ENCODE assay signal across 10 mouse cellular contexts in the genomic region with DNA sequence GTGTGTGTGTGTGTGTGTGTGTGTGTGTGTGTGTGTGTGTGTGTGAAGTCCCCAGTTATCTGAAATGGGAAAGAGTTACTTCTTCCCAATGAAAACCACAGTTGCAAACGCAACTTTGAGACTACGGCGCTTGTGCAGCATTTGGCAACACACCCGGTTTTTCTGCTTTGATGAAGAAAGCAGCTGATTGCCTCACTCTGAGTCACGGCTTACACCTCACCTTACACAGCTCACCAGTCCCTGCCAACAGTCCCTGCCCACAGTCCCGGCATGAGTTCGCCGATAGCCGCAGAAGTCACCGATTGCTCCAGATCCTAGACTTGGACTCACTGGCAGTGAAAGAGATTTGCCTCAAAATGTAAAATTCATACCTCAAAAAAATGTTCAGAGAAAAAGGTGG. TPM values are rescaled to one million over a fixed set of nuclear protein-coding genes. Genes with fewer than 3 reads are reported as not detected.
DNase-seq lines count a peak whose midpoint lies in the region; ATAC-seq and TF ChIP-seq lines count a peak whose summit lies in the region.
"Had no signal": no experiment of that assay in that cellular context is flagged by ENCODE, and none has a peak within 500 bp of the region (broad histone marks: within the 10 kb centered on the region; RNA-seq: fewer than 3 reads in every experiment).

No protein-coding gene starts in this region.

- no peak overlapping the region for H3K4me3 ChIP-seq in C2C12 (ENCODE audit: insufficient read depth, poor library complexity, severe bottlenecking)
- H3K4me3 ChIP-seq in liver, embryonic 11.5 days (ENCODE audit: low read depth, low read length) = no peak overlapping the region
- no peak overlapping the region for H3K4me3 ChIP-seq in kidney, adult 2 months (ENCODE audit: insufficient read depth, low read depth, low read length)
- H3K4me3 ChIP-seq in hindbrain, embryonic 16.5 days (ENCODE audit: low read length) = no peak overlapping the region
- H3K4me3 ChIP-seq: heart, embryonic 13.5 days had no signal

- H3ac ChIP-seq in C2C12 (ENCODE audit: control insufficient read depth, insufficient read length, low read depth) = no peak overlapping the region

- peak overlapping the region; percentile 42 for H3K9ac ChIP-seq in liver, embryonic 11.5 days (ENCODE audit: low read depth, low read length)
- H3K9ac ChIP-seq in hindbrain, embryonic 16.5 days (ENCODE audit: low read depth, low read length) = no peak overlapping the region
- H3K9ac ChIP-seq: heart, embryonic 13.5 days; lung, embryonic 14.5 days had no signal

- no peaks in the 10 kb centered on the region for H3K9me3 ChIP-seq in liver, embryonic 11.5 days (ENCODE audit: control insufficient read depth, low read length)
- H3K9me3 ChIP-seq in hindbrain, embryonic 16.5 days (ENCODE audit: control insufficient read depth, low read length) = no peaks in the 10 kb centered on the region
- H3K9me3 ChIP-seq: heart, embryonic 13.5 days had no signal

- 63% methylated on average over 10 of the region's 10 CpGs for WGBS in liver, embryonic 11.5 days
- 74% methylated on average over 10 of the region's 10 CpGs for WGBS in kidney, adult 2 months
- 86% methylated on average over 10 of the region's 10 CpGs for WGBS in hindbrain, embryonic 16.5 days

- H3K27ac ChIP-seq in liver, embryonic 11.5 days (ENCODE audit: low read depth, low read length) = peak overlapping the region; percentile 97
- H3K27ac ChIP-seq in kidney, adult 2 months (ENCODE audit: insufficient read depth, low read depth, low read length) = no peak overlapping the region
- no peak overlapping the region for H3K27ac ChIP-seq in hindbrain, embryonic 16.5 days (ENCODE audit: low read depth, low read length)
- H3K27ac ChIP-seq: heart, embryonic 13.5 days had no signal

- H3K79me3 ChIP-seq in C2C12 (ENCODE audit: low read depth) = no peaks in the 10 kb centered on the region

- DNase-seq in adipocyte (ENCODE audit: low spot score) (peak; percentile 63), MN1 (ENCODE audit: low spot score) (no peak)
- no peak for DNase-seq in liver, embryonic 11.5 days (ENCODE audit: low spot score)
- DNase-seq in ovary, postnatal 14 days (ENCODE audit: low spot score) = peak; percentile 17
- no peak for DNase-seq in kidney, postnatal 36 days
- DNase-seq in kidney, adult 2 months = no peak
- DNase-seq: lung, embryonic 14.5 days had no signal

- no peak for TF ChIP-seq POLR2A in kidney, adult 2 months (IDR thresholded peaks at IDR 0.05; ENCODE audit: low read depth, low read length)

- peak overlapping the region; percentile 57 for H3K4me2 ChIP-seq in liver, embryonic 11.5 days
- H3K4me2 ChIP-seq in hindbrain, embryonic 16.5 days (ENCODE audit: low read length) = no peak overlapping the region
- H3K4me2 ChIP-seq: heart, embryonic 13.5 days; lung, embryonic 14.5 days had no signal

- H3K79me2 ChIP-seq in C2C12 (ENCODE audit: control insufficient read depth, insufficient read depth) = no peaks in the 10 kb centered on the region

- no peaks in the 10 kb centered on the region for H3K27me3 ChIP-seq in C2C12 (ENCODE audit: control insufficient read depth, insufficient read depth, insufficient read length)
- H3K27me3 ChIP-seq in liver, embryonic 11.5 days (replicated peaks; ENCODE audit: control insufficient read depth, insufficient read depth, low read length) = no peaks in the 10 kb centered on the region
- H3K27me3 ChIP-seq in kidney, adult 2 months (replicated peaks; ENCODE audit: control insufficient read depth, insufficient read depth, low read length) = no peaks in the 10 kb centered on the region; the same call in 1 of the 2 replicates
- H3K27me3 ChIP-seq in hindbrain, embryonic 16.5 days (replicated peaks; ENCODE audit: control insufficient read depth, insufficient read depth, low read length) = no peaks in the 10 kb centered on the region
- H3K27me3 ChIP-seq: heart, embryonic 13.5 days had no signal

- ATAC-seq in liver, embryonic 11.5 days (replicated peaks; ENCODE audit: low FRiP score) = peak; percentile 18; the same call in 1 of the 2 replicates
- ATAC-seq in hindbrain, embryonic 16.5 days = no peak

- no peaks in the 10 kb centered on the region for H3K36me3 ChIP-seq in C2C12 (ENCODE audit: control insufficient read depth, insufficient read depth)
- H3K36me3 ChIP-seq in liver, embryonic 11.5 days (ENCODE audit: control insufficient read depth, insufficient read depth, low read length) = no peaks in the 10 kb centered on the region
- H3K36me3 ChIP-seq in kidney, adult 2 months (ENCODE audit: control insufficient read depth, insufficient read depth, low read length) = no peaks in the 10 kb centered on the region
- H3K36me3 ChIP-seq in hindbrain, embryonic 16.5 days (ENCODE audit: control insufficient read depth, insufficient read depth, low read length) = no peaks in the 10 kb centered on the region
- H3K36me3 ChIP-seq: heart, embryonic 13.5 days had no signal

- H3K4me1 ChIP-seq in liver, embryonic 11.5 days (replicated peaks; ENCODE audit: control insufficient read depth, insufficient read depth, low read length) = peaks cover 12% of the 10 kb centered on the region
- no peaks in the 10 kb centered on the region for H3K4me1 ChIP-seq in kidney, adult 2 months (ENCODE audit: control insufficient read depth, insufficient read depth, low read length)
- H3K4me1 ChIP-seq in hindbrain, embryonic 16.5 days (ENCODE audit: control insufficient read depth, insufficient read depth, low read depth, low read length) = no peaks in the 10 kb centered on the region; the same call in 1 of the 2 replicates

- no peak for TF ChIP-seq CTCF in C2C12 (IDR thresholded peaks at IDR 0.05; ENCODE audit: control insufficient read depth, insufficient read depth, insufficient read length)
- no peak for TF ChIP-seq CTCF in kidney, adult 2 months (conservative IDR thresholded peaks at IDR 0.05; ENCODE audit: insufficient read depth, insufficient read length, low read depth, low read length)

TF ChIP-seq in C2C12, 6 proteins besides CTCF, POLR2A, EP300 and RAD21:
- peak; percentile 16 for TF ChIP-seq MAX (IDR thresholded peaks at IDR 0.05)
- TF ChIP-seq CEBPB (IDR thresholded peaks at IDR 0.05; ENCODE audit: low read depth) = peak; percentile 96
- TF ChIP-seq MYOD1 (IDR thresholded peaks at IDR 0.05; ENCODE audit: control insufficient read depth, insufficient read length, low read depth) = peak; percentile 14
- no peak for TF ChIP-seq USF1 (IDR thresholded peaks at IDR 0.05; ENCODE audit: low read depth)
- peak; percentile 81 for TF ChIP-seq FOSL1 (IDR thresholded peaks at IDR 0.05; ENCODE audit: insufficient read depth, low read length, poor library complexity, severe bottlenecking)
- TF ChIP-seq MYOG (IDR thresholded peaks at IDR 0.05; ENCODE audit: control insufficient read depth, extremely low read depth, insufficient read length) = no peak

RNA-seq across cellular contexts. Expression of gene Cdk17, which starts 15.6 kb away (rescaled TPM):
- polyA plus RNA-seq in C2C12 (2012; fragmentation: generic; extraction: Trizol) = 7.4 TPM
- polyA plus RNA-seq in liver, embryonic 11.5 days (2014; fragmentation: Nextera tagmentation; extraction: Ambion mirVana) = 23.1 and 23.7 TPM in 2 replicates
- polyA plus RNA-seq in kidney, adult 2 months (2012; rRNA removed) = 8.7 and 9.5 TPM in 2 replicates
- 31.6 and 38.3 TPM in 2 replicates for polyA plus RNA-seq in hindbrain, embryonic 16.5 days (2015; fragmentation: Nextera tagmentation; extraction: Ambion mirVana)

Comparison
In these comparisons a context has a peak if more than half of its experiments do, and no peak if none do; other contexts are left out.
1. DNase-seq: peak in adipocyte (single experiment) and ovary, postnatal 14 days (single experiment); none in liver, embryonic 11.5 days (single experiment), kidney, postnatal 36 days (0 of 2), MN1 (single experiment) and kidney, adult 2 months (single experiment).